Mouse (Mus musculus): ENCODE measurements around the gene Camkmt.

DNA sequence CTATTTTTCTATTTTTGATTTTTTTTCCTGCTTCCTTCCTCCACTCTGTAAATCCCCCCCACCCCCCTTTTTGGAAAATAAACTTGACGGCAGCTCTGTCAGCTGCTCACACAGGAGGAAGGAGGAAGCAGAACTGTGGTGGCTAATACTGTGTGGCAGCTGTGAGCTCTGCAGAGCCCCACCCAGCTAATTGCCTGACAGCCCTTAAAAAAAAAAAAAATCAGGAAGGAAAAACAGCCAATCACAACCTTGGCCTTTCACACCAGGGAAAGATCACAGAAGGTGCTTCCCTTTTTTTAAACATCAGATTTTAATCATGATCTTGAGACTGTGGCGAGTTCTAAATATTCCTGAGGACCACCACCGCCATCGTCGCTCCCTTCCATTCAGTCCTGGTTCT lies 305.1 kb downstream of the Camkmt start:
- TF ChIP-seq CTCF (IDR thresholded peaks at IDR 0.05; ENCODE audit: borderline replicate concordance, extremely low read depth, insufficient read depth, insufficient read length) (no peak), POLR2A (IDR thresholded peaks at IDR 0.05; ENCODE audit: borderline replicate concordance, extremely low read depth, insufficient read depth, insufficient read length, poor library complexity, severe bottlenecking) (no peak)

Measured in brain, embryonic 14.5 days (tissue).